Mouse (Mus musculus): ENCODE results near the gene Arap1.

DNA sequence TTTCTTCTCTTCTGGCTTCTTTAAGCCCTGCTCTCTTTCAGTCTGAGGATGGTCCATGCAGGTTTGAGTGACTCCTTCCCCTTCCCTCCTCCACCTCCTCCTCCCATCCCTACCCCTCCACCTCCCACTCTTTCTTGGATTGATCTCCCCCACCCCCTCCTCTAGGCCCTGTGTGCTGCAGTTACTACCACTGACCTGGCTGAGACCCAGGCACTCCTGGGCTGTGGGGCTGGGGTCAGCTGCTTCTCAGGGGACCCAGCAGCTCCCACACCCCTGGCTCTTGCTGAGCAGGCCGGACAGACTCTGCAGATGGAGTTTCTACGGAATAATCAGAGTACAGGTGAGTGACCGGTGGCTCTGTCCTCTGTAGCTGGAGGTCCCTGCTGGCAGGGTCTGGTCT is 46.7 kb downstream of the Arap1 start:
- TF ChIP-seq USF1 (IDR thresholded peaks at IDR 0.05; ENCODE audit: low read depth) (no peak), MAX (IDR thresholded peaks at IDR 0.05; ENCODE audit: low read depth) (no peak), CEBPB (IDR thresholded peaks at IDR 0.05; ENCODE audit: insufficient read depth, poor library complexity, severe bottlenecking) (no peak), MYOD1 (IDR thresholded peaks at IDR 0.05; ENCODE audit: control insufficient read depth in 1 of 3, insufficient read length in 2 of 3, low read depth in 2 of 3) (no peak), TCF12 (IDR thresholded peaks at IDR 0.05; ENCODE audit: insufficient read depth, poor library complexity, severe bottlenecking) (no peak), POLR2A (IDR thresholded peaks at IDR 0.05; ENCODE audit: insufficient read length, low read depth) (no peak), REST (IDR thresholded peaks at IDR 0.05; ENCODE audit: insufficient read depth, insufficient read length) (no peak), E2F4 (IDR thresholded peaks at IDR 0.05; ENCODE audit: insufficient read depth) (no peak)
